Mouse (Mus musculus): Measurements from ENCODE around the gene Clec2h. TPM values are rescaled to one million over a fixed set of nuclear protein-coding genes. Genes with fewer than 3 reads are reported as not detected.
"Not testable (repeated sequence)": the region's sequence is repeated elsewhere in the genome, so short reads cannot be mapped to it uniquely, and the experiment has no call there.

The Clec2h gene
- polyA plus RNA-seq, 1 experiment from 2014 or later: not detected

- Histone ChIP-seq H3K4me3 (no peak overlapping the region), H3K9me3 (no peaks in the 10 kb centered on the region), H3K27me3 (replicated peaks; ENCODE audit: low read depth, poor library complexity, severe bottlenecking) (no peaks in the 10 kb centered on the region), H3K4me1 (no peaks in the 10 kb centered on the region), H3K27ac (replicated peaks) (no peak overlapping the region), H3K36me3 (replicated peaks) (no peaks in the 10 kb centered on the region)
- WGBS: 91% methylated on average over 3 of the region's 3 CpGs
- no peak for DNase-seq (ENCODE audit: low spot score)
These were observed 12.5 kb upstream of the Clec2h start for GRCm38 (mm10) chr6:128649681-128650080.

DNA sequence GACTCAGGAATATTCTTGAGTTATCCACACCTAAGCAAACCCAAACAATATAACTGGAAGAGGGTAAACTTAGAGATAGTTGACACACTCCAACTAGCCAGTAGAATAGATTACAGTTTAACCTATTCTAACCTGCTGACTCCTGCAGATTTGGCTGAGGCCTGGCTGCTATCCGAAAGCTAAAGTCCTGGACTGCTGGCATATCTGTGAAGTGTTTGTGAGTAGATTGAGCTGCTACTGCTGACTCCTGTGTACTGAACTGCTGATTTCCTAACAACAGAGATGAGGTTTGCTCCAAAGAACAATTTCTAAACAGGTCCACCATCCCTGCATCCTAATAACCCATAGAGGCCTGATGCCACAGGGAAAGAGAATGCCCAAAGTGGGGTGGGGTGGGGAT, 12.0 kb upstream of the Clec2h start:
- H3K27ac ChIP-seq (replicated peaks): no peak overlapping the region
- H3K4me1 ChIP-seq: no peaks in the 10 kb centered on the region
- no peak overlapping the region for H3K4me3 ChIP-seq
- no peaks in the 10 kb centered on the region for H3K9me3 ChIP-seq
- no peaks in the 10 kb centered on the region for H3K27me3 ChIP-seq (replicated peaks; ENCODE audit: low read depth, poor library complexity, severe bottlenecking)
- no peak for DNase-seq (ENCODE audit: low spot score)
- no peaks in the 10 kb centered on the region for H3K36me3 ChIP-seq (replicated peaks)
- WGBS: 88% methylated on average over 1 of the region's 1 CpGs

DNA sequence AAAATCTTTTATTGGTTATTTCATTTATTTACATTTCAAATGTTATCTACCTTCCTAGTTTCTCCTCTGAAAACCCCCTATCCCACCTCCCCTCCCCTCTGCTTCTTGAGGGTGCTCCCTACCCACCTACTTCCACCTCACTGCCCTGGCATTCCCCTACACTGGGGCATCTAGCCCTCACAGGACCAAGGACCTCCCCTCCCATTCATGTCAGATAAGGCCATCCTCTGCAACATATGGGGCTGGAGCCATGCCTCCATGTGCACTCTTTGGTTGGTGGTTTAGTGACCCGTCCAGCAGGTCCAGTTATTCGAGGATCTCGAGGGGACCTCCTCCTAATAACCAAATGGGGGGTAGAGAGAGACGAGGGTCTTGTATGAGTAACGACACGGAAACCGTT, 11.4 kb upstream of the Clec2h start:
- 89% methylated on average over 7 of the region's 7 CpGs for WGBS
- not testable (repeated sequence) for H3K4me3 ChIP-seq; H3K36me3 ChIP-seq (replicated peaks)

GRCm38 (mm10) chr6:128652938-128653337, 9.2 kb upstream of the Clec2h start:
- Histone ChIP-seq H3K9me3 (no peaks in the 10 kb centered on the region), H3K36me3 (replicated peaks) (no peaks in the 10 kb centered on the region), H3K4me1 (no peaks in the 10 kb centered on the region), H3K4me3 (no peak overlapping the region), H3K27me3 (replicated peaks; ENCODE audit: low read depth, poor library complexity, severe bottlenecking) (no peaks in the 10 kb centered on the region), H3K27ac (replicated peaks) (no peak overlapping the region)
- DNase-seq (ENCODE audit: low spot score): no peak
- WGBS: 93% methylated on average over 1 of the region's 1 CpGs

More for the DNA sequence above, 11.4 kb upstream of the Clec2h start:
- H3K4me1 ChIP-seq; H3K27me3 ChIP-seq (replicated peaks; ENCODE audit: low read depth, poor library complexity, severe bottlenecking); H3K9me3 ChIP-seq; H3K27ac ChIP-seq (replicated peaks); DNase-seq (ENCODE audit: low spot score): not testable (repeated sequence)

GRCm38 (mm10) chr6:128661249-128661648, 936 bp upstream of the Clec2h start:
- 90% methylated on average over 1 of the region's 1 CpGs for WGBS

DNA sequence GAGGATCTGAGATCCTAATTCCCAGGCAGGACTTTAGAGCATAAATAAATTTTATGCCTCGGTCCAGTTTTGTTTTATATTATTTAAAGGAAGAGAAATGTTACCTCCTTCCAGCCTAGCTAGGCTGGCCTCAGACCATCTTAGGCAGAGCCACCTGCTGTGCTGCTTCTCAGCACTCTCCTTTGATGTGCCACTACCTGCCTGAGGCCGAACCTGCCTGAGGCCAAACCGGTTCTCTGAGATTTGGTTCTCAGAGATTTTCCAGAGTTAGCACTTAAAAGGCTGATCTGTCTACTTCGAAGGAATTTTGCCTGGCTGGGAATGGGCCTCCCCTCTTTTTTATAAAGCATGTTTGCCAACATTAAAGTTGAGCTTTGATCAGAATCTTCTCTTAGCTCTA, 7.8 kb downstream of the Clec2h start:
- Histone ChIP-seq H3K9me3 (no peaks in the 10 kb centered on the region), H3K4me1 (no peaks in the 10 kb centered on the region), H3K4me3 (no peak overlapping the region), H3K36me3 (replicated peaks) (no peaks in the 10 kb centered on the region), H3K27ac (replicated peaks) (no peak overlapping the region), H3K27me3 (replicated peaks; ENCODE audit: low read depth, poor library complexity, severe bottlenecking) (no peaks in the 10 kb centered on the region)
- WGBS: 54% methylated on average over 4 of the region's 4 CpGs
- DNase-seq (ENCODE audit: low spot score): no peak

More at GRCm38 (mm10) chr6:128661249-128661648, 936 bp upstream of the Clec2h start:
- Histone ChIP-seq H3K27ac (replicated peaks) (no peak overlapping the region), H3K4me3 (no peak overlapping the region), H3K36me3 (replicated peaks) (no peaks in the 10 kb centered on the region), H3K4me1 (no peaks in the 10 kb centered on the region), H3K9me3 (no peaks in the 10 kb centered on the region), H3K27me3 (replicated peaks; ENCODE audit: low read depth, poor library complexity, severe bottlenecking) (no peaks in the 10 kb centered on the region)
- DNase-seq (ENCODE audit: low spot score): no peak

DNA sequence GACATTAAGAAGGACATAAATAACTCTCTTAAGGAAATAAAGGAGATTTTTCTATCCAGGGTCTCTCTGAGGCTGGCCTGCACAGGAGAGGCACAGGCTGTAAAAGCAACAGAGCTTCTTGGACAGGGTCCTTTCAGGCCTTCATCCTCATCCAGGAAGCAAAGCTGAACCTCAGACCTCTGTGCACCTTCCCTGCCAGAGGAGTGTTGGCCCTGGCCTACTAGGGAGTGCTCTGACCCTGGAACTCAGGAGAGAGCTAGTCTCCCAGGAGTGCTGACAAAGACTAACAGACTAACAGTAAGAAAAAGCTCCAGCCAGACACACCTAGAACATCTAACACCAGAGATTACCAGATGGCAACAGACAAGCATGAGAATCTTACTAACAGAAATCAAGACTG, 17.4 kb downstream of the Clec2h start:
- Histone ChIP-seq H3K9me3 (no peaks in the 10 kb centered on the region; the same call in 1 of the 2 replicates), H3K27me3 (replicated peaks; ENCODE audit: low read depth, poor library complexity, severe bottlenecking) (no peaks in the 10 kb centered on the region), H3K27ac (replicated peaks) (no peak overlapping the region), H3K4me3 (no peak overlapping the region), H3K4me1 (no peaks in the 10 kb centered on the region), H3K36me3 (replicated peaks) (no peaks in the 10 kb centered on the region)
- no peak for DNase-seq (ENCODE audit: low spot score)

- H3K4me1 ChIP-seq: no peaks in the 10 kb centered on the region
- 75% methylated on average over 3 of the region's 3 CpGs for WGBS
These were observed 39.5 kb downstream of the Clec2h start for GRCm38 (mm10) chr6:128701691-128702090.

GRCm38 (mm10) chr6:128722959-128723358, 60.8 kb downstream of the Clec2h start, which contains the start of gene Klrb1:
Klrb1 (minus strand) TSS chr6:128723059.
- Histone ChIP-seq H3K4me3 (no peak within 1 kb of the TSS), H3K4me1 (no peaks in the 10 kb centered on the region), H3K27ac (replicated peaks) (no peak within 1 kb of the TSS), H3K27me3 (replicated peaks; ENCODE audit: low read depth, poor library complexity, severe bottlenecking) (no peaks in the 10 kb centered on the region), H3K36me3 (replicated peaks) (no peaks in the 10 kb centered on the region), H3K9me3 (no peaks in the 10 kb centered on the region)
- no peak for DNase-seq (ENCODE audit: low spot score)
- 86% methylated on average over 4 of the region's 4 CpGs for WGBS

More at GRCm38 (mm10) chr6:128701691-128702090, 39.5 kb downstream of the Clec2h start:
- Histone ChIP-seq H3K9me3 (no peaks in the 10 kb centered on the region), H3K27ac (replicated peaks) (no peak overlapping the region), H3K27me3 (replicated peaks; ENCODE audit: low read depth, poor library complexity, severe bottlenecking) (no peaks in the 10 kb centered on the region), H3K36me3 (replicated peaks) (no peaks in the 10 kb centered on the region), H3K4me3 (no peak overlapping the region)
- no peak for DNase-seq (ENCODE audit: low spot score)

Other genes starting within 250 kb of the Clec2h start
- 39.0 and 43.7 TPM in 2 replicates for gene Itfg2, start 237.5 kb upstream of the Clec2h start, polyA plus RNA-seq (2016; fragmentation: Nextera tagmentation; extraction: Ambion mirVana)
- gene Fkbp4, start 223.7 kb upstream of the Clec2h start, polyA plus RNA-seq (2016; fragmentation: Nextera tagmentation; extraction: Ambion mirVana): 813 and 858 TPM in 2 replicates
- not detected in 2 replicates for gene Pzp, start 135.7 kb upstream of the Clec2h start, polyA plus RNA-seq (2016; fragmentation: Nextera tagmentation; extraction: Ambion mirVana)
- gene A2ml1, start 80.8 kb upstream of the Clec2h start, polyA plus RNA-seq (2016; fragmentation: Nextera tagmentation; extraction: Ambion mirVana): 0.20 TPM in 1 of 2 replicates, not detected in the other
- gene Klrb1a, start 38.9 kb upstream of the Clec2h start, polyA plus RNA-seq (2016; fragmentation: Nextera tagmentation; extraction: Ambion mirVana): not detected in 2 replicates
- not detected in 2 replicates for gene Klrb1, start 60.7 kb downstream of the Clec2h start, polyA plus RNA-seq (2016; fragmentation: Nextera tagmentation; extraction: Ambion mirVana)
- gene Klrb1c, start 126.8 kb downstream of the Clec2h start, polyA plus RNA-seq (2016; fragmentation: Nextera tagmentation; extraction: Ambion mirVana): not detected in 2 replicates
- gene Gm44511, start 163.9 kb downstream of the Clec2h start, polyA plus RNA-seq (2016; fragmentation: Nextera tagmentation; extraction: Ambion mirVana): not detected in 2 replicates
- not detected in 2 replicates for gene Klrb1b, start 163.9 kb downstream of the Clec2h start, polyA plus RNA-seq (2016; fragmentation: Nextera tagmentation; extraction: Ambion mirVana)
- gene Clec2i, start 225.2 kb downstream of the Clec2h start, polyA plus RNA-seq (2016; fragmentation: Nextera tagmentation; extraction: Ambion mirVana): not detected in 2 replicates
- 1.1 and 2.0 TPM in 2 replicates for gene BC035044, start 228.7 kb downstream of the Clec2h start, polyA plus RNA-seq (2016; fragmentation: Nextera tagmentation; extraction: Ambion mirVana)

All from embryonic facial prominence, embryonic 10.5 days (tissue).